Mouse (Mus musculus) spleen, adult 2 months (tissue): ENCODE results near the gene 1700012B07Rik. TPM values are rescaled to one million over a fixed set of nuclear protein-coding genes. Genes with fewer than 3 reads are reported as not detected.

ENCODE experiments used
- DNase-seq, 2 experiments: peaks; one replicate each; pipeline versions ENCODE4 v3.0.0 to v3.0.0-alpha.2; 2012 to 2021; ENCODE audit warnings: low spot score in 2 of 2, low read depth in 1 of 2
- H3K27ac ChIP-seq: fragments of 200-500 bp; 2 replicates; pipeline ENCODE4 v1.5.1; 2012; ENCODE audit warnings: low read length, inconsistent platforms; ENCODE audit not compliant: insufficient read depth
- H3K27me3 ChIP-seq: fragments of 200-500 bp; 2 replicates; pipeline ENCODE4 v1.6.1; 2012; ENCODE audit warnings: mild to moderate bottlenecking, moderate library complexity, low read length, inconsistent platforms; ENCODE audit not compliant: control insufficient read depth, insufficient read depth
- H3K36me3 ChIP-seq: fragments of 200-500 bp; 2 replicates; pipeline ENCODE4 v1.6.1; 2012; ENCODE audit warnings: mild to moderate bottlenecking, low read length, inconsistent platforms; ENCODE audit not compliant: control insufficient read depth, insufficient read depth
- H3K4me1 ChIP-seq: fragments of 200-500 bp; 2 replicates; pipeline ENCODE4 v1.6.1; 2011; ENCODE audit warnings: inconsistent platforms; ENCODE audit not compliant: control insufficient read depth, insufficient read depth, insufficient read length
- H3K4me3 ChIP-seq: fragments of 200-500 bp; 2 replicates; pipeline ENCODE4 v1.5.1; 2011; ENCODE audit warnings: mild to moderate bottlenecking, inconsistent platforms; ENCODE audit not compliant: insufficient read depth, insufficient read length; ENCODE audit errors: extremely low read depth
- CTCF ChIP-seq: fragments of 200-500 bp; IDR thresholded peaks from 2 replicates; pipeline ENCODE4 v1.5.1; 2011; ENCODE audit warnings: mild to moderate bottlenecking, inconsistent platforms; ENCODE audit not compliant: insufficient read depth, insufficient read length, insufficient replicate concordance; ENCODE audit errors: extremely low read depth
- POLR2A ChIP-seq: fragments of 200-500 bp; IDR thresholded peaks from 2 replicates; pipeline ENCODE4 v1.6.1; 2011; ENCODE audit warnings: low read depth, low read length, inconsistent platforms
- WGBS: fragments of 180-500 bp; shearing (Covaris S2); methylation state at CpG from one replicate; pipeline ENCODE4 v1.1.7; 2018; 5-methylcytosine and 5-hydroxymethylcytosine counted together
- polyA plus RNA-seq: library from polyadenylated mRNA; depleted of rRNA; stranded (reverse); fragments of >200 nt; gene quantifications from 2 replicates; pipeline ENCODE4 v1.2.3, GENCODE M21; 2012; rRNA removed

Gene 1700012B07Rik
- polyA plus RNA-seq, 1 experiment, result not detected

DNA sequence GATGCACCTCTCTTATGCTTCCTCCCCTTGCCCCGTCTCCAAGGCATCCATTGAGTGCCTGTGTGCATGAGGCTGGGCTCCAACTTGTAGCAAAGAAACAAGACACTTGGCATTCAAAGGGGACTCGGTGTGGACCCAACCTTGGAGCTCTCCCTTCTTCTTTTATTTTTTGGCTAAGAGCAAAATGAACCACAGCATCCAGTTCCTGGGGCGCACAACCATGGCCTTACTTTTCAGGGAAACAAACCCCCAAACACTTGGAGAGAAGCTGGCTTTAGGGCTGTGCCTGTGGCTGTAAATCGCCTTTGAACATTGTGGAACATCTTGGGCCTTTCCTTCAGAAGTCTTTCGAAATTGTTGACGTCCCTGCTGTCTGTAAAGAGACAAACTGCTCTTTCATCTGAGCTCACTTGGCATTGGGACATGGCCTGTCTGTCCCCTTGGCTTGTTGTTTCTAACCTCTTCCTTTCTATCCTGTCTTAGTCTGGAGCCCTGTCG lies 73.7 kb downstream of the 1700012B07Rik start:
- H3K27me3 ChIP-seq, result no peaks in the 10 kb centered on the region
- DNase-seq, result no peak
- no peak overlapping the region for H3K4me3 ChIP-seq
- H3K36me3 ChIP-seq, result no peaks in the 10 kb centered on the region
- WGBS, result 83% methylated on average over 7 of the region's 7 CpGs
- no peaks in the 10 kb centered on the region for H3K4me1 ChIP-seq
- H3K27ac ChIP-seq, result no peak overlapping the region
- TF ChIP-seq CTCF (no peak), POLR2A (no peak)

DNA sequence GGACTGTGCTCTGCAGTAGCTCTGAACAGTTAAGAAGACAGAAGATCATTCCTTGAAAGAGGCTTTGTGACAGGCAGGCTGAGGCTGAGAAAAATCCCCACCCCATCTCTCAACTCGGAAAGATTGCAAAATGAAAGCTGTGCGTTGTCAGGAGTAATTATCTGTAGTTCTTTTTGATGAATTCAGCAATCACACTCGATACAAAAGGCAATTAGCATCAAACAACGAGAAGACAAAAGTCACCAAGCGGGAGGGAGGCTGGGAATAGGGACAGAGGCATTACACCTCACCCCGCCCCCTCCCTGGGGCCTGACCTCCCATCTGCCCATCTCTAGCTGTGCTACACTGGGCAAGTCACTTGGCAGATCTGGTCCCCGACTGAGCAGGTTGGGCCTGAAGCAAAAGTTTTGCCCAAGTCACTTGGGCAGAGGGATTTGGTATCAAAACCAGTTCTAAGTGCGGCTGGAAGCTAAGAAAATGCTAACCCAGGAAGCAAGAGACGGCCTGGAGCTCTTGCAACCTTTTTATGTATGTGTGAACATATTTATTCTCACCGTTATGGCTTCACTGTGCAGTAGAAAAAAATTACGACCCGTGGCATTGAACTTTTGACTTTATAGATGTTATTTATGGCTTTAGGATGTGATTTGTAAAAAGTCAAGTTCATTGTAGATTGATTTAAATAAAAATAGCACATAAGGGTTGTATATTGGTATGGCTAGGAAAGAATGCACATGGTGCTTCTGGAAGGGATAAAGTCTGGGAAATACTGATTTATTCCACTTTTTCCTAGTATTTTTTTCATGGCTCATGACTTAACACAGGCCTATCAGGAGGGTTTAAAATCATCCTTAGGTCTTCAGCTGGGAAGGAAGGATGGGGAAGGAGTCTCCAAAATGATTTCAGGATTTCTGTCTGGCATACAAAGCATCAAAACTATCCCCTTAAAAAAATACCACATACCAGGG lies 75.9 kb downstream of the 1700012B07Rik start:
- H3K4me3 ChIP-seq, result no peak overlapping the region
- DNase-seq, result no peak
- TF ChIP-seq CTCF, result no peak
- no peak for TF ChIP-seq POLR2A
- 69% methylated on average over 12 of the region's 12 CpGs for WGBS
- no peaks in the 10 kb centered on the region for H3K4me1 ChIP-seq
- H3K27me3 ChIP-seq, result no peaks in the 10 kb centered on the region
- no peak overlapping the region for H3K27ac ChIP-seq
- H3K36me3 ChIP-seq, result no peaks in the 10 kb centered on the region

DNA sequence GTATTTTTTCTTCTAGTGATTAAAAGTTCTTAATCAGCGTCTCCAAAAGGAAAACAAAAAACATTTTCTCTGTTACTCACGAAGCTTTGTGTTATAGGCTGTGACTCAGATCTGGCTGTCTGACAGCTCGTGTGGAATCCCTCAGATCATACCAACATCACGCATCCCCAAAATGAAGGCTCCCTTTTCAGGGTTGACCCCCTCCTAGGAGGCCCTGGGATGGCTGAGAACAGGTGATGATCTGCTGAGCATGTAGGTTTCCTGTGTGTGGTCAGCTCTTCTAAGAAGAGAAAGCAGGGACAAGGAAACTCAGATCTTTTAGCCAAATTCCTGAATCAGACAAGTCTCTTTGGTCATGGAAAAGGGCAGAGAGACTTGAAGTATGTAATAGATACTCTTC lies 82.6 kb downstream of the 1700012B07Rik start:
- Histone ChIP-seq H3K27ac (no peak overlapping the region), H3K36me3 (no peaks in the 10 kb centered on the region), H3K27me3 (no peaks in the 10 kb centered on the region), H3K4me1 (no peaks in the 10 kb centered on the region), H3K4me3 (no peak overlapping the region; the same call in 1 of the 2 replicates)
- DNase-seq, result no peak
- TF ChIP-seq POLR2A, result no peak
- TF ChIP-seq CTCF, result no peak
- 64% methylated on average over 4 of the region's 4 CpGs for WGBS

DNA sequence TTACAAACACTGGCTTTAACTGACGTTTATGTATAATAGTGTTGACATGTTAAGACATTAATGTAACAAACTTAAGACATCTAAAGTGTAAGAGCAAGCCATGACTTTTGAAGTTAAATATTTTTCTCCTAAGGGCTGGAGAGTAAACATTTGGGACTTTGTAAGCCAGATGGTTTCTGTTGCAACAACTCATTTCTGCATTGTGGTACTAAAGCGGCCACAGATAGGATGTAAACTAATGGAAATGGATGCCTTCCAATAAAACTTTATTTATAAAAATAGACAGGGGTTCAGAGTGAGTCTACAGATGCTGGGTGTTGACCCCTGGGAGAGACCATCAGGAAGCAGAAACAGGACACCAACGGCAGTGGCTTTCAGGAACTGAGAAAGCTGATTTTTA lies 89.9 kb downstream of the 1700012B07Rik start:
- no peak for TF ChIP-seq CTCF
- TF ChIP-seq POLR2A, result no peak
- Histone ChIP-seq H3K27me3 (no peaks in the 10 kb centered on the region), H3K36me3 (no peaks in the 10 kb centered on the region), H3K27ac (no peak overlapping the region), H3K4me1 (no peaks in the 10 kb centered on the region), H3K4me3 (no peak overlapping the region)
- no peak for DNase-seq
- 47% methylated on average over 3 of the region's 3 CpGs for WGBS

Other genes with a start within 250 kb of the 1700012B07Rik start
- 5.1 and 6.0 TPM in 2 replicates for gene Wipi1, start 216.1 kb downstream of the 1700012B07Rik start, polyA plus RNA-seq
- gene Prkar1a, start 178.6 kb downstream of the 1700012B07Rik start, polyA plus RNA-seq, result 60.3 and 66.8 TPM in 2 replicates
- 3.1 and 4.5 TPM in 2 replicates for gene Fam20a, start 105.8 kb downstream of the 1700012B07Rik start, polyA plus RNA-seq
- 0.18 and 0.19 TPM in 2 replicates for gene Abca8b, start 167.8 kb upstream of the 1700012B07Rik start, polyA plus RNA-seq